Mouse (Mus musculus) layer of hippocampus, postnatal 14 days (tissue): ENCODE results near the gene Epha2. TPM values are rescaled to one million over a fixed set of nuclear protein-coding genes. Genes with fewer than 3 reads are reported as not detected.

Experiments
- DNase-seq, 2 experiments: peaks; one replicate each; pipeline ENCODE4 v3.0.0; 2021 to 2022; ENCODE audit warnings: low spot score in 2 of 2, mixed read lengths in 1 of 2
- long read RNA-seq, 2 experiments: library from polyadenylated mRNA; stranded (forward); transcript quantifications; one replicate each; pipeline ENCODE4 v2.0.0; 2021
- total RNA-seq, 2 experiments: library from RNA; stranded (reverse); gene quantifications; 2 replicates each; pipeline ENCODE4 v1.2.3; 2021

The Epha2 gene
- total RNA-seq, result 1 to 10 TPM; 1.8 to 2.0 TPM
- long read RNA-seq, experiment 1, result 0 reads
- long read RNA-seq, experiment 2, partial matches to known transcripts, result 1 of 1 reads
- long read RNA-seq, experiment 2, other reads (novel, unspliced or antisense), result 0 of 1 reads

DNA sequence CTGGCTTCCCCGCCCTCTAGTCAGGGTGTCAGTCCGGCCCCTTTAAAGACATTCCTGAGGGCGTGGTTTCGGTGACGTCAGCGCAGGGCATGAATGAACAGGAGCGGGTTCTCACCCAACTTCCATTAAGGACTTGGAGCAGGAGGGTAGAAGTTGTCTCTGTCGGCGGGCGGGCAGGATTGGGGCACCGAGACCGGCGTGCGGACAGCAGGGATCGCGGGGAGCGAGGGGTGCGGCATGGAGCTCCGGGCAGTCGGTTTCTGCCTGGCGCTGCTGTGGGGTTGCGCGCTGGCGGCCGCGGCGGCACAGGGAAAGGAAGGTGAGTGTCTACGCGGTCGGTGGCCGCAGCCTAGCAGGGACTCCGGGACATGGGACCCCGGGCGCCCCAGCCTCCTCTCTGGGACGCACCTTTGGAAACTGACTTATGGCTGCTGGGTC is at the start of gene Epha2:
Epha2 (plus strand) TSS at position 125 of the 438 bp plus-strand sequence.
- DNase-seq, result peak; percentile 59 to 76

DNA sequence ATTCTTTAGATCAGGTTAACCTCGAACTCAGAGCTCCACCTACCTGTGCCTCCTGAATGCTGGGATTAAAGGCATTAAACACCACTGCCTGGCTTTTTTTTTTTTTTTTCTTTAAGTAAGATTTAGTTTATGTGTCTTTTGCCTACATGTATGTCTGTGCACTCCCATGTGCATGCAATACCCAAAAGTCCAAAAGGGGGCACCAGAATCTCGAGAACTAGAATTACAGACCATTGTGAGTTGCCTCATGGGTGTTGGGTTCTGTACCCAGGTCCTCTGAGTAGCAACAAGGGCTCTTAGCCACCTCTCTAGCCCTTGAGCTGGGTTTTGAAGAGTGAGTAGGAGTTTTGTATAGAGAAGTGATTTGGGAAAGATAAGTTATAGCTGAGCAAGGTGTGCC is 48.4 kb upstream of the Epha2 start:
- no peak for DNase-seq

DNA sequence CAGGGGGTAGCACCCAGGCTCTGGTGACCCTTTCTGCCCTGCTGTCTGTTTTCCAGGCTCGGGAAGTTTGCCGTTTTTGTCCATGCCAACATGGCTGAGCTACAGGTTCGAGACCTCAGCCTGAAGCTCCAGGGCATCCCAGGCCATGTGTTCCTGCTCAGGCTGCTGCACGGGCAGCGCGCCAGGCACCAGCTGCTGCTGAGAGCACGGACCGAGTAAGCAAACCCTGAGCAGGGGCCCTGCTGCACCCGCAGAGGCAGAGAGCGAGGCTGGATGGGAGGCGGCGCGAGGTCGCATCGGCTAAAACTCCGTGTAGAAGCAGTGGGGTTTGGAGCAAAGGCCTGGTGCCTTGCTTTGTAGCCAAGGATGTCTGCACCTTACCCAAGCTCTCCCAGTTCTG is 46.8 kb upstream of the Epha2 start:
- no peak for DNase-seq

DNA sequence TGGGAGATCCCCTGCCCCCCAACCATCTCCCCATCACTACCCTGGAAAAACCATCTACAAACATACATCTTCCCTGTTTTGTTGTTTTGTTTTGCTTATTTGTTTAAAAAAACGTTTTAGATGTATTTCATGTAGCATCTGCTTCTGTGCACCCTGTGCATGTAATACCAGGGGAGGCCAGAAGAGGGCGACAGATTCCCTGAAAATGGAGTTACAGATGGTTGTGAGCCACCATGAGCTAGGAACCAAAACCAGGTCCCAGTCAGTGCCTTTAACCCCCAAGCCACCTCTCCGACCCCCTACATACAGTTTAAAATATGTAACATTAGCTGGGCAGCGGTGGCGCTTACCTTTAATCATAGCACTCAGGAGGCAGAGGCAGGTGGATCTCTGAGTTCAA is 43.6 kb upstream of the Epha2 start:
- no peak for DNase-seq

DNA sequence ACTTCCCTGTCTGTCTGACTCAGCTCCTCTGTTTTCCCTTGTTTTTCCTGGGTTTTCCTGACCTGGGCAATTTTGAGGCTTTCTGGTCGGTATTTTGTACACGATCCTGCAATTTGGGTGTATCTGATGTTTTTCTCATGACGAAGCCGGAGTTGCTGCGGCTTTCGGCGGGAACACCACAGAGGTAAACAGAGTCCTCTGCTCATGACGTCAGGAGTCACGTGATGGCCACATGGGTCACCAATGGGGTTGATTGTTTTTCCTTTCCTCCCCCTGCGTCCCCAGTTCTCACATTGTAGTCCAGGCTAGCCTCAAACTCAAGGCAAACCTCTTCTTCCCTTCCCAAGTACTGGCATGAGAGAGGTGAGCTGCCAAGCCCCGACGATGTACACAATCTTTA is 41.6 kb upstream of the Epha2 start:
- DNase-seq, result no peak

DNA sequence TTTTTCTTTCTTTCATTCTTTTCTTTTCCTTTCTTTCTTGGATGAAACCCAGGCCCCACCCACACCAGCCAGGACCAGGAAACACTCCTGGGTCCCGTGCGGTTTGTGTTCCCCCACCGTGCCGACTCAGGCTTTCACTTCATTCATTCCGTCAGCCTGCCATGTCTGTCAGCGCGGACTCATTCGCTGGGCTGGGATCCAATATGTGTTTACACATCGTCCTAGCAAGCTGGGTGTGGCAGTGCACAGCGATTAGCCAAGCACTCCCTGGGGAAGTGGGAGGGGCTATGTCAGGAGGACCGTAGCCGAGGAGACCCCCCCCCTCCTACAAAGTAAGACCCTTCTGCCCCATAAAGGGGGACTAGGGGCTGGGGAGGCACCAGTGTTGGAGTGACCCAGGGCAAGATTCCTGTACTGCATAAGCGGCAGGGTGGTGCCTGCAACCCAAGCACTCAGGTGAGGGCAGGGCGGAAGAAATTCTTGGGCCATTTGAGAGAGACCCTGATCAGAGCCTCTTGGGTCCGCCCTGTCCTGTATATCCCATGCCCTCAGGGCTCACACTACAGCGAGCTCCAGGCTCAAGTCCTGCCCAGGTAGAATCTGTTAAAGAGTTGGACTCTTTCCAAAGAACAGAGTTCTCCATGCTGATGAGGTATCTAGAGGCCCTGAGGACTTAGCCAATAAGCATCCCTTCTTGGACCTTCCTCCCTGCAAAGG is 40.9 kb upstream of the Epha2 start:
- no peak for DNase-seq

DNA sequence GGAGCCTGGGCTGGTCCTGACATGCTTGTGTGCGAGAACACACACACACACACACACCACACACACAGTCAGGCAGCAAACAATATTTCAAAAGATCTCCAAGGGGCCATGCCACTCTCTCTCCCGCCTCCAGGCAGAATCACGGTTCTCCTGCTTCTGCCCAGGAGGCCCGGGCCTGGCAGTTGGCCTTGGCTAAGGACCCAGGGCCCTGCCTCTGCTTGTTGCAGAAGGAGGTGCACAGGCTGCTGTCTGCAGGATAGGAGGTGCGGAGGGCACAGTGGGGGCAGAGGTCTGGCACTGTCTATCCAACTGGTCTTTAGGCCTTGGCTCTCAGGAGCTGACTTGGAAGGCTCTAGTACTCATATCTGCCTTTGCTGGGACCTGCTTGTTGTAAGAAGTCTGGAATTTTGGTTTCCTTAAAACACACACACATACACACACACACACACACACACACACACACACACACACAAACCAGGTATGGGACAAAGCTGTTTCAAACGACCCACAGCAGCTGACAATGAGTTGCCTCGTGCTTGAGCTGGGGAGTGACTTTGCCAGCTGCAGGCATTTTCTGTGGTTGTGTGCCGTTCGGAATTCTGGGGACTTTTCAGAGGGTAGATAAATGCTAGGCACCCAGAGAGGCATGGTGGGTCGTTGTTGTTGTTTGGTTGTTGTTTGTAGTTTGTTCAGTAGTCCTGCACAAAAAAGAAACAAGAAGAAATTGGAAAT is 38.0 kb upstream of the Epha2 start:
- DNase-seq, result no peak

DNA sequence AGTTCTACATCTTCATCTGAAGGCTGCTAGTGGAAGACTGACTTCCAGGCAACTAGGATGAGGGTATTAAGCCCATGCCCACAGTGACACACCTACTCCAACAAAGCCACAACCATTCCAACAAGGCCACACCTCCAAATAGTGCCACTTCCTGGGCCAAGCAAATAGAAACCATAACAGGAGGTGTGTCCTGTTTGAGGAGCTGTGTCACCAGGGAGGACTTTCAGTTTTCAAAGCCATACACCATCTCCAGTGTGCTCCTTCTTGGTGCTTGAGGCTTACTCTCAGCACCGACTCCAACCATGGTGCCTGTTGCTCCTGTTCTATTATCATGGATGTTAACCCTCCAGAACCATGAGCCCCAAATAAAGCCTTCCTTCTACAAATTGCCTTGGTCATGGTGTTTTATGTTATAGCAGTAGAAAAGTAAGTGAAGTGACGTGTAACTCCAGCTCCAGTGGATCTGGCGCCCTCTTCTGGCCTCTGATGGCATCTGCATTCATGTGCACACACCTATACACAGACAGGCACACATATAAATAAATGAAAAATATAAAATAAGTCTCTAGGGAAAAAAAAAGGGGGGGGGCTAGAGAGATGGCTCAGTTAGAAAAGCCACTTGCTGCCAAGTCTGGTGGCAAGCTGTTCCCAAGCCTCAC is 34.9 kb upstream of the Epha2 start:
- DNase-seq, result no peak

DNA sequence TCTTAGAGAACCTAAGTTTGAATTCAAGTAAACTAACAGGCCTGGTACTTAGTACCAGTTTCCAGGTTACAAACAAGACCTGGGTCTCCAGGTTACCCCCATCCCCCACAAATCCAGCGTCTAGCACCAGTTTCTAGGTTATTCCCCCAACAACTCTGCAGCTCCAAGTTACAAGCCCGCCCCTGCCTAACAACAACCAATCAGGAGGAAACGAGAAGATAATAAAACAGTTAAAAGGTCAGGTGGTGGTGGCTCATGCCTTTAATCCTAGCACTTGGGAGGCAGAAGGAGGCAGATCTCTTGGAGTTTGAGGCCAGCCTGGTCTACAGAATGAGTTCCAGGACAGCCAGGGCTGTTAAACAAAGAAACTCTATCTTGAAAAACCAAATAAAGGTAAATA is 33.8 kb upstream of the Epha2 start:
- DNase-seq, result no peak

DNA sequence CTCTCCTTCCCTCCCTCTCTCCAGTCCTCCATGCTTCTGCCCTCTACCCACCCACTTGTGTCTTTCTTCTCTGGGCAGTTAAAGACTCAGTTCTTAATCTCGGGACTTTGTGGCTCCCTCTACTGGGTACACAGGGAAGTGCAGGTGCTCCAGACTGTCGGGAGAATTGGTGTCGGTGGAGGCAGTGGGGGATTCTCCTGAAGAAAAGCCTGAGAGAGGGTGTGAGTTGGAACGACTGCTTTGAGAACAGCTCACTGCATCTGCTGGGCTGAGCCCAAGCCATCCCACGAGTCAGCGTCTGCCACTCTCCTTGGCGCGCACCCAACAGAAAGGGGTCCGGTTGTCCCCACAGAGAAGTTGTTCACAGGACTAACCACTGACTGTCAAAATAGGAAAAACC is 33.2 kb upstream of the Epha2 start:
- DNase-seq, result peak; percentile 49 to 58

DNA sequence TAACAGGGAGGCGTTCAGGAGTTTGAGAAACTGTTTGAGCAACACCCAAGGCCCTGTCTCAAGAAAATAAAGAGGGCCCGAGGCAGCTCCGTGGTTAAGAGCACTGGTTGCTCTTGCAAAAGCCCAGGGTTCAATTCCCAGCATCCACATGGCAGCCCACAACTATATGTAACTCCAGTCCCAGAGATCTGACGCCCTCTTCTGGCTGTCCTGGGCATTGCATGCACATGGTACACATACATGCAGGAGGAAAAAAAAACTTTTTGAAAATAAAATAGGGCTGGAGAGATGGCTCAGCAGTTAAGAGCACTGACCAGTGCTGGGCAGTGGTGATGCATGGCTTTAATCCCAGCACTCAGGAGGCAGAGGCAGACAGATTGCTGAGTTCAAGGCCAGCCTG is 32.7 kb upstream of the Epha2 start:
- no peak for DNase-seq

DNA sequence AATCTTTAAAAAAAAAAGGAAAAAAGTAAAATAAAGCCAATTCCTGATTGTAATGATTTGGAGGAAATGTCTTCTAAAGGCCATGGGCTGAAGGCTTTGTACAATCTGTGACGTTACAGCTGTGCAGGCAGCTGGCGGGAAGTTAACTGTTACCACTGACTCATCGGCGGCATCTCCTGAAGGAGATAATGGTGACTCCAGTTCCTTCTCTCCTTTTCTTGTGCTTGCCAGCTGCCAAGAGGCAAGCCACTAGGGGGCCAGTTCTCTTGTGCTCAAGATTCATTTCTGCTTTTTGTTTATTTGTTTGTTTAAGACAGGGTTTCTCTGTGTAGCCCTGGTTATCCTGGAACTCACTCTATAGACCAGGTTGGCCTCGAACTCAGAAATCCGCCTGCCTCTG is 32.0 kb upstream of the Epha2 start:
- DNase-seq, result no peak

DNA sequence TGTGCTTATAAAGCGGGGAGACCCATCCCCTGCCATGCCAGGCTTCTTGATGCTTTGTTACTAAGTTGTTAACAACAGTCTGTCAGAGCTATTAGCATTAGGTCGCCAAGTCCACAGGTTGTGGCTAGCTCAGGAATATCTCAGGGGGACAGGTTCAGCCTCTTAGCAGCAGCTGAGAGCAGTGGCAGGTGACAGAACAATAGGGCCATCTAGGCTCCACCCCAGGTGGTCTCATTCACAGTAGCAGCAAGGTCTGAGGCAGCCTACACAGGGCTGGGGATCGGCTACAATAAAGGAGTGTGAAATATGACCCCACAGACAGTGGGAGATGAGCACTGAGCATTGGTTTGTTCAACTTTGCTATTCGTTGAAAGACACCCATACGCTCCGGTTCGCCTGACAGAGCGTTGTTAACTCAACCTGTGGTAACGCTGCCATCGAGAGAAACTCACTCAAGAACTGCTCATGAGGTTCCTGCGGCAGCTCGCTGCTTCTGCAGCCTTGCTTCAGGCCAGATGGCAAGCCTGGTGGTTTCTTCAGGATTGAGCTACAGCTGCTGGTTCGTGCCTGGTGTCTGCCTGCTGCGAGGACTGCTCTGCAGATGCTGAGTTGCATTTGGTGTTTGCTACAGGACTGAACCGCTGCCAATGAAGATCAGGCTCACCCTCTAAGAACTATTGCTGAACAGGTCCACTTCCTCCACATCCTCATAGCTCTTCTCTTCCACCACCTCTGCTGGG is 30.7 kb upstream of the Epha2 start:
- no peak for DNase-seq

DNA sequence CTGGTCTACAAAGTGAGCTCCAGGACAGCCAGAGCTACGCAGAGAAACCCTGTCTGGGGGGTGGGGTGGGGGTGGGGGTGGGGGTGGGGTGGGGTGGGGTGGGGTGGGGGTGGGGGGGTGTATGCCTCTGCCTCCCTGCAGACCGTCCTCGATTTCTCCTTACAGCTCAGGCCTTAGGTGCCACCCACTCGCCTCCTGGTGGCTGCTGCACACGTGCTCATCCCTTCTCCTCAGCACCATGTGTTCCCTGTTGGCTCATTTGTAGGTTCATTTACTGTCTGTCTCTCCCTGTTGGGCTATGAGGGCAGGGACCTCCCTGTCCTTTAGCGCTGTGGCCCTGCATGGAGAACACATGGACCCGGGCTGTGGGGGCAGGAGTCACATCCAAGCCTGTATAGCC is 29.8 kb upstream of the Epha2 start:
- no peak for DNase-seq

DNA sequence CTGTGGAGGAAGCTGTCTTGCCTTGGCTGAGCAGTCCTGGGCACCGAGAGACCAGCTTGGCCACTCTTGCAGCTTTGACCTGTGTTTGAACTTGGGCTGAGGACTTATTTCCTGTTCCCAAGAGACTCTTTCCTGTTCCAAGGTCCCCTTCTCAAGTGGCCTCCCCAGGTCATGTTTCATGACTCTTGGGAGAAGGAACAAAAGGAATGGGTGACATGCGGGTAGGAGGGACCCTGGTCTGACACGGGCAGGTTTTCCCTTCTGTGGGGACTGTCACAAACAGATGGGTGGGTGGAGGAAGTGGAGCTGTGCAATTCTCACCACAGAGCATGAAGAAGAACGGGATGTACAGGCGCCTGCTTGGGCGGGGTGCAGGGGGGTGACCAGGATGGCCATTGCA is 29.3 kb upstream of the Epha2 start:
- DNase-seq, result no peak

DNA sequence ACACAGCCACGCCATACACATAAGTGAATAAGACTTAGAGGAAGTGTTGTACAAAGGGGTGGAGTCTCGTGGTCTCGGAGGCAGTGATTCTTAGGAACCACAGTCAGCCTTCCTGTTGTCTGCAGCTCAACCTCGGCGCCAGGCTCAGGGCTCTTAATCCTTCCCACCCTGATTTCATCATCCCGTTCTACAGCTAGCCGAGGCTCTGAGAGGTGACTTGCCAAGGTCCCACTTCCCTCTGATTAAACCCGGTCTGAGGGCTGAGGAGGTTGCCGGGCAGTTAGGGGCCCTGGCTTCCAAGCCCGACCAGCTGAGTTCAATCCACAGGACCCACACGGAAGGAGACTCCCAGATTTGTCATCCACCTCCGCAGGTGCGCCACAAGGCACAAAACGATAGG is 28.2 kb upstream of the Epha2 start:
- no peak for DNase-seq

DNA sequence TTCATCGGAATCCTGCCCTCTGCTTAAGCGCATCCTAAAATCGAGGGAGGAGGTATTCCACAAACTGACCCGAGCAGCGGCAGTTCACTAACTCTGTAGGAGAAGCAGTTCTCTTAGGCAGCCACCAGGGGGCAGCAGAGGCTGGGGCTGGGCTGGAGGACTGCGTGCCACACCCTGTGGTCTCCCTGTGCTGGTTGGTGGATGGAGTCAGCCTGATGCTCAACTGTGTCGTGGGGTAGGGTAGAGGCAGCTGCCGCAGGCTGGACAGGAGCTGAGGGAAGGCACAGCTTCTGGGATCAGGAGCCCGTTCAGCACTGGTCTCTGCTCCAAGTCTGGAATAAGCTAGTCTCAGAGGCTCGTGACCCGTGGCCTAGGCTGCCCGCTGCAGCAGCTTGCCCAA is 27.7 kb upstream of the Epha2 start:
- DNase-seq, result peak; percentile 78 to 80

DNA sequence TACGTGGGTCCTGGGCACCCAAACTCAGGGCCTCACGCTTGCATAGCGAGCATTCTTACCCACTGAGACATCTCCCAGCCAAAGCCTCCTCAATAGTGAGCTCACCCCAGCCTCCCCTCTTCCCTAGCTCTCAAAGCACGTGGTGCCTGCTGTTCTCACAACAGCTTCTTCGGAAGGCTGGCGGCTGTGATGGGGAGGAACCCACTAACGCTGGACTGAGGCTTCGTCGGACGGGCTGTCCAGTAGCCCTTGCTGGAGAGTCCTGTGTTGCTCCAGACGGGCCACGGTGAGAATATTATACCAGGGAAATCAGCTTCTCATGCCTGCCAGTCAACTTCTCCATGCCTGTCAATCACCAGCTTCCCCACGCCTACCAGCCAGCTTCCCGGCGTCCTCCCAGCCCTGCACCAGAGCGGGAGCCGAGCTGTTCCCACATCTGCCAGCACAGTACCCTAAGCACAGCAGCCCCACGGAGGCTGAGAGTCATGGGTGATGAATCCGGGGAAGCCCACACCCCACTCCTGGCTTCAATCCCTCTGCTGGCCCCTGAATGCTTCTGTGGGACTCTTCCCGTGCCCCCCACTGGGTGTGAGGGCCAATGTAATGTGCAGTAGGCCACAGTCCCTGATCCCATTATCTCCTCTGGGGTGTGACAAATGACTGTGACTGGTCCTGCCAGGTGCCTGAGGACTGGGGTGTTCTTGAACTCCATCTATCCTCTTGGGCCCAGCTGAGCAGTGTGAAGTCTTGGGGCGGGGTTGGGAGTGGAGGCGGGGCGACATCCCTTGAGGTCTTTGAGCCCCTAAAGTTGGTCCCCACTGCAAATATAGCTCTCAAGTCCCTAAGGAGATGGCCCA is 26.3 kb upstream of the Epha2 start:
- peak in 1 of 2 experiments; percentile 28 for DNase-seq

DNA sequence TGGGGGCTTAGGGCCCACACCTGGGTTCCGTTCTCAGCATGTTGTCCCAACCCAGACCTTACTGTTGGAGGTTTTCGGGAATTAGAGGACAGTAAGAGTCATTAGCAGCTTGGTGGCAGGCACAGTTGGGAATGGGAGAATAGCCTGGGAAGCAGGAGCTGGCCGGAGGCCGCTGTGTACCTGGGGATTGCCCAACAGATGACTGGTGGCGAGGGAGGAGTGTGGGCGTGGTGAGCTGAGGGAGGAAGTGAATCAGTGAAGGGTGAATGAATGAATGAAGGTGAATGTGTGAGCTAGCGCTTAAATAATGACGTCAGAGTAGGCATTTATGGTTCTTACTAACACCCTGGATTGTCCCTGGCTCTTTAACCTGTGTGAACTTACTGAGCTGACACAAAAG is 23.9 kb upstream of the Epha2 start:
- DNase-seq, result no peak

DNA sequence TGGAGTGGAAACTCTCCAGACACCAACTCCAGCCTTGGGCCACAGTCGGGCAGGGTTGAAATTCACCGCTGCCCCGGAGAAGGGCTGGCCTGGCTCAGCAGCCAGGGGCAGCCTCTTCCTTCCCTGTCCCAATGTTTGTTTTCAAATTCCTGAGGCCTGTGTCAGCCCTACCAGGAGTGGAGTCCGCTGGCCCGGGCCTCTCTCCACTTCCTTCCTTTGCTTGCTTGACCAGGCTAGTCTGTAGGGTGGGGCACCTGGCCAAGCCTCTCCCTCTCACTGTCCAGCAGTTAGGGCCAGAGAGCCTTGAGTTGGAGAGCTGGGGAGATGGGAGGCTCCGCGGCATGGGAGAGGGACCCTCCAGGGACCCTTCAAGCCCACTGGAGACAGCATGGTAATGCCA is 22.9 kb upstream of the Epha2 start:
- DNase-seq, result no peak
